Mouse (Mus musculus) effector memory CD4-positive, alpha-beta T cell, adult 7 months (primary cell): ENCODE data around the gene Gnat1. TPM values are rescaled to one million over a fixed set of nuclear protein-coding genes. Genes with fewer than 3 reads are reported as not detected.

ENCODE experiments used
- polyA plus RNA-seq: library from polyadenylated mRNA; unstranded; fragments of 100-300 nt; shearing (Covaris generic); gene quantifications from one replicate; pipeline ENCODE4 v1.2.1, GENCODE M21; 2017

The Gnat1 gene
- polyA plus RNA-seq = 3.6 TPM

DNA sequence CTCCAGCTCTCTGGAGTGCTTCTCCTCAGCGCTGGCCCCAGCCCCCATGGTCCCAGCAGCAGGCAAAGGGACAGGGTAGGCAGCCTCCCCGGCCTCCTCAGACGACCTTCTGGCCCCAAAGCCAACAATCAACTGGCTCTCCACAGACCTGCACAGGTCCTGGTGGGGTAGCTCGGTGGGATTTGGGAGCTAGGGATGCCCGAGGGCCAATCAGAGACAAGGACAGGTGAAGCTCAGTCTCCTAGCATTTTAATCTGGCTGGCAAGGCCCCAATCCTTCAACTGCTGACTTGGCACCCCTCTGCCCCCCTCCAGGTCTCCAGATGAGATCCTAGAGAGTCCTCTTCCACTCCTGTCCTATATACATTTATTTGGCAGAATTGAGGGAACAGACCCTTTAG is at the start of gene Gnat1:
TSS of gene Gnat1 (minus strand) at position 212 of the 400 bp plus-strand sequence.

DNA sequence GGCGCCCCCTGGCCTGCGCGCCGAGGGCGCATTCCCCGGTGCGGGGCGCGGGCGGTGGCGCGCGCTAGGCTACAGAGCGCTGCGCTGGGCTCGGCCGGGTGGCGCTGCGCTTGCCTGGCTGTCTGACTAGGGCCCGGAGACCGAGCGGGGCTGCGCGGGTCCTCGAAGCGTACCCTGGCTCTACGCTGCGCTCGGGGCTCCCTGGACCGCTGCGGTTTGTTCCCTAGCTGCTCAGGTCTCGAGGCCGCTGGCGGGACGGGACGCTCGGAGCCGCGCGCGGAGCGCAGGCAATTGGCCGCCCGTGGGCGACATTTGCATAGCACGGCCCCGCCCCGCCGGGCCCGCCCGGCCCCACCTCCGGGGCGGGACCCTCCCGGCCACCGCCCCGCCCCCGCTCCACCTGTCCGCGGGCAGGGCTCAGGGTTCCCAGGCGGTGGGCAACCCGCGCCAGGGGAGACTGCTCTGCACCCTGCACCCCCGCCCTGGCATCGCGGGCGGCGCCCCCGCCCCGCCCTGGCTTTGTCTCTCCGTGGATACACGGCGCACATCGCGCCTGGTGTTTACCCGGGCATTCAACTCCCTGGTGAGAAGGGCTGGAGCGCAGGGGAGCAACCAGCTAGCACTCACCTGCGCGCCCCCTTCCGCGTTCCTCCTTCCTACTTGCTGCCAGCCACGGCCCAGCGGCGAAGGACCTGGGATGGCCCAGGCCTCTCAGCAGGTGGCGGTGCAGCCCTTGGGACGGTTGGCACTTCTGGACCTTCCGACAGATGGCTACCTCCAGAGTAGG is 30.4 kb upstream of the Gnat1 start, which contains the start of gene Sema3f:
TSS of gene Sema3f (minus strand) at position 779 of the 787 bp plus-strand sequence.

GRCm38 (mm10) chr9:107669480-107669945 is 10.0 kb downstream of the Gnat1 start, which contains the start of gene Slc38a3:
Gene Slc38a3 (minus strand): TSS chr9:107669530.

GRCm38 (mm10) chr9:107635279-107636028 is 44.1 kb downstream of the Gnat1 start, which contains the start of gene Gnai2:
Gene Gnai2 (minus strand): TSS chr9:107635367.

Other genes starting within 250 kb of the Gnat1 start
- gene Tmem115, start 145.8 kb downstream of the Gnat1 start, polyA plus RNA-seq = 67.0 TPM
- gene Cyb561d2, start 137.5 kb downstream of the Gnat1 start, polyA plus RNA-seq = 25.0 TPM
- 57.8 TPM for gene Nprl2, start 137.5 kb downstream of the Gnat1 start, polyA plus RNA-seq
- gene Zmynd10, start 132.4 kb downstream of the Gnat1 start, polyA plus RNA-seq = 1.2 TPM
- gene Rassf1, start 128.2 kb downstream of the Gnat1 start, polyA plus RNA-seq = 112 TPM
- gene Tusc2, start 116.5 kb downstream of the Gnat1 start, polyA plus RNA-seq = 39.9 TPM
- gene Hyal2, start 111.8 kb downstream of the Gnat1 start, polyA plus RNA-seq = 3.0 TPM
- gene Hyal1, start 102.8 kb downstream of the Gnat1 start, polyA plus RNA-seq = 2.7 TPM
- 9.8 TPM for gene Naa80, start 100.8 kb downstream of the Gnat1 start, polyA plus RNA-seq
- 1.5 TPM for gene Hyal3, start 98.9 kb downstream of the Gnat1 start, polyA plus RNA-seq
- gene Ifrd2, start 92.1 kb downstream of the Gnat1 start, polyA plus RNA-seq = 17.4 TPM
- gene Sema3b, start 70.5 kb downstream of the Gnat1 start, polyA plus RNA-seq = 0.15 TPM
- 578 TPM for gene Gnai2, start 44.3 kb downstream of the Gnat1 start, polyA plus RNA-seq
- gene Slc38a3, start 10.2 kb downstream of the Gnat1 start, polyA plus RNA-seq = not detected
- gene Sema3f, start 30.8 kb upstream of the Gnat1 start, polyA plus RNA-seq = not detected
- gene Rbm5, start 91.3 kb upstream of the Gnat1 start, polyA plus RNA-seq = 229 TPM
- 107 TPM for gene Rbm6, start 193.5 kb upstream of the Gnat1 start, polyA plus RNA-seq
- 18.4 TPM for gene Mon1a, start 208.4 kb upstream of the Gnat1 start, polyA plus RNA-seq
- 0.16 TPM for gene Mst1r, start 227.2 kb upstream of the Gnat1 start, polyA plus RNA-seq
- not detected for gene Actl11, start 248.8 kb upstream of the Gnat1 start, polyA plus RNA-seq